ENCODE assay signal across 16 mouse cellular contexts in the genomic region with DNA sequence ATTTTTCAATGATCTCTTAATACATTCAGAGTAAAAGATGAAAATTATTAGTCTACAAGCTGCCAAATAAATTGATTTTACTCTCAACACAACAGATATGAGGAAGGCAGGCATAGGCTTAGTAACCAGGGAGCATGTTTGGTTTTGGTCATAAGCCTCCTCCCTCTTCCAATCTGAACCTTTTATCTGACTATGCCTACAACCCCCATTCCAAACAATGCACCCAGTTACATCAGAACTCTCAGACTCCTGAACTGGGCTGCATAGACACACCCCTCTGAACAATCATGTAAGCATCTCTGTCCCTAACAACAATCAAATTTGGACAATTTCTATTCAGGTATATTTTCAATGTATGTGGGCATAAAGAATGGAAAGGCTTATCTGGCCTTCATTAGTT.
A peak's percentile ranks its signal among the peaks of the same experiment; 100 is the strongest.
DNase-seq lines count a peak whose midpoint lies in the region; ATAC-seq and TF ChIP-seq lines count a peak whose summit lies in the region.
"Had no signal": no experiment of that assay in that cellular context is flagged by ENCODE, and none has a peak within 500 bp of the region (broad histone marks: within the 10 kb centered on the region; RNA-seq: fewer than 3 reads in every experiment).

No protein-coding gene starts in this region.

- no peak overlapping the region for H3K4me3 ChIP-seq in liver, embryonic 15.5 days (replicated peaks)
- no peak overlapping the region for H3K4me3 ChIP-seq in liver, embryonic 12.5 days
- no peak overlapping the region for H3K4me3 ChIP-seq in liver, postnatal 0 days (ENCODE audit: low read depth, low read length)
- no peak overlapping the region for H3K4me3 ChIP-seq in stomach, embryonic 14.5 days (ENCODE audit: low read depth, low read length)
- H3K4me3 ChIP-seq: embryonic facial prominence, embryonic 10.5 days; embryonic facial prominence, embryonic 12.5 days; forebrain, embryonic 13.5 days; forebrain, embryonic 15.5 days had no signal

- H3K27ac ChIP-seq in liver, embryonic 15.5 days (replicated peaks), result no peak overlapping the region
- no peak overlapping the region for H3K27ac ChIP-seq in liver, embryonic 12.5 days
- H3K27ac ChIP-seq in liver, postnatal 0 days (ENCODE audit: low read depth), result no peak overlapping the region
- no peak overlapping the region for H3K27ac ChIP-seq in stomach, embryonic 14.5 days (ENCODE audit: low read length)
- H3K27ac ChIP-seq: embryonic facial prominence, embryonic 10.5 days; embryonic facial prominence, embryonic 12.5 days; forebrain, embryonic 13.5 days; forebrain, embryonic 15.5 days had no signal

- no peak for DNase-seq in liver, postnatal 0 days
- DNase-seq in adrenal gland, adult (ENCODE audit: inconsistent age in 2 of 2, low spot score in 1 of 2), result no peak
- DNase-seq: adrenal gland, adult 8-10 months; cerebellum, adult 11-12 months; cerebellum, adult 2 months; cerebellum, adult 9-10 months; cerebellum, postnatal 10 days; cerebellum, postnatal 25 days had no signal

- peak; percentile 22; the same call in 1 of the 2 replicates for ATAC-seq in liver, embryonic 15.5 days (ENCODE audit: insufficient read depth)
- ATAC-seq in liver, embryonic 12.5 days, result no peak
- peak; percentile 91 for ATAC-seq in liver, postnatal 0 days
- ATAC-seq in stomach, embryonic 14.5 days (ENCODE audit: insufficient number of reproducible peaks, insufficient read depth, low FRiP score, low read depth), result no peak
- no peak for ATAC-seq in megakaryocyte, adult 5-6 weeks (ENCODE audit: poor library complexity, severe bottlenecking)
- ATAC-seq: forebrain, embryonic 13.5 days; forebrain, embryonic 15.5 days had no signal

- no peak overlapping the region for H3K9ac ChIP-seq in liver, embryonic 15.5 days
- no peak overlapping the region for H3K9ac ChIP-seq in liver, embryonic 12.5 days
- no peak overlapping the region for H3K9ac ChIP-seq in liver, postnatal 0 days (replicated peaks)
- 0 out of 2 replicates have a peak overlapping the region, but pooled peaks have one; percentile 4 for H3K9ac ChIP-seq in stomach, embryonic 14.5 days (replicated peaks; ENCODE audit: low read depth, low read length)
- H3K9ac ChIP-seq: embryonic facial prominence, embryonic 12.5 days; forebrain, embryonic 13.5 days; forebrain, embryonic 15.5 days had no signal

- no peak for TF ChIP-seq CTCF in liver, postnatal 0 days (IDR thresholded peaks at IDR 0.05; ENCODE audit: low read depth)

- H3K9me3 ChIP-seq in liver, embryonic 15.5 days (replicated peaks), result no peaks in the 10 kb centered on the region
- H3K9me3 ChIP-seq in liver, embryonic 12.5 days (replicated peaks), result no peaks in the 10 kb centered on the region
- H3K9me3 ChIP-seq in liver, postnatal 0 days (ENCODE audit: low read length), result no peaks in the 10 kb centered on the region
- H3K9me3 ChIP-seq in stomach, embryonic 14.5 days (ENCODE audit: control insufficient read depth, low read depth, low read length), result no peaks in the 10 kb centered on the region
- H3K9me3 ChIP-seq: embryonic facial prominence, embryonic 10.5 days; embryonic facial prominence, embryonic 12.5 days; forebrain, embryonic 13.5 days; forebrain, embryonic 15.5 days had no signal

- no peak overlapping the region for H3K4me2 ChIP-seq in liver, embryonic 15.5 days
- H3K4me2 ChIP-seq in liver, embryonic 12.5 days, result no peak overlapping the region
- no peak overlapping the region for H3K4me2 ChIP-seq in liver, postnatal 0 days (ENCODE audit: low read depth, low read length)
- H3K4me2 ChIP-seq in stomach, embryonic 14.5 days (replicated peaks; ENCODE audit: low read depth, low read length), result no peak overlapping the region
- H3K4me2 ChIP-seq: embryonic facial prominence, embryonic 12.5 days; forebrain, embryonic 13.5 days; forebrain, embryonic 15.5 days had no signal

- H3K36me3 ChIP-seq in liver, embryonic 15.5 days (replicated peaks), result no peaks in the 10 kb centered on the region
- H3K36me3 ChIP-seq in liver, embryonic 12.5 days, result peaks cover 7% of the 10 kb centered on the region; the same call in 1 of the 2 replicates
- H3K36me3 ChIP-seq in liver, postnatal 0 days (replicated peaks; ENCODE audit: insufficient read depth, low read length), result no peaks in the 10 kb centered on the region
- peaks cover 3% of the 10 kb centered on the region for H3K36me3 ChIP-seq in stomach, embryonic 14.5 days (ENCODE audit: control insufficient read depth, insufficient read depth, low read length)

- TF ChIP-seq EP300 in liver, postnatal 0 days (IDR thresholded peaks at IDR 0.05; ENCODE audit: low read depth), result no peak

- H3K27me3 ChIP-seq in liver, embryonic 15.5 days, result no peaks in the 10 kb centered on the region
- no peaks in the 10 kb centered on the region for H3K27me3 ChIP-seq in liver, embryonic 12.5 days (replicated peaks)
- H3K27me3 ChIP-seq in liver, postnatal 0 days (ENCODE audit: insufficient read depth, low read length), result no peaks in the 10 kb centered on the region
- no peaks in the 10 kb centered on the region for H3K27me3 ChIP-seq in stomach, embryonic 14.5 days (ENCODE audit: control insufficient read depth, insufficient read depth, low read length)
- H3K27me3 ChIP-seq: embryonic facial prominence, embryonic 12.5 days; forebrain, embryonic 13.5 days; forebrain, embryonic 15.5 days had no signal

- no peaks in the 10 kb centered on the region for H3K4me1 ChIP-seq in liver, embryonic 15.5 days (replicated peaks)
- no peaks in the 10 kb centered on the region for H3K4me1 ChIP-seq in liver, embryonic 12.5 days
- 0 out of 2 replicates have a peak, but pooled peaks cover 2% of the 10 kb centered on the region for H3K4me1 ChIP-seq in liver, postnatal 0 days (ENCODE audit: insufficient read depth)
- no peaks in the 10 kb centered on the region for H3K4me1 ChIP-seq in stomach, embryonic 14.5 days (ENCODE audit: control insufficient read depth, insufficient read depth, low read length)
- H3K4me1 ChIP-seq: embryonic facial prominence, embryonic 10.5 days; embryonic facial prominence, embryonic 12.5 days; forebrain, embryonic 13.5 days; forebrain, embryonic 15.5 days had no signal

Comparison
In these comparisons a context has a peak if more than half of its experiments do, and no peak if none do; other contexts are left out.
1. ATAC-seq: peak in liver, embryonic 15.5 days (single experiment) and liver, postnatal 0 days (single experiment); none in liver, embryonic 12.5 days (single experiment), stomach, embryonic 14.5 days (single experiment) and megakaryocyte, adult 5-6 weeks (single experiment).